9 mouse cellular contexts compared by ENCODE assay signal in genomic region chr2:125684559-125685440, GRCm38 (mm10). TPM values are rescaled to one million over a fixed set of nuclear protein-coding genes. Genes with fewer than 3 reads are reported as not detected.
DNase-seq lines count a peak whose midpoint lies in the region; ATAC-seq and TF ChIP-seq lines count a peak whose summit lies in the region.
"Had no signal": no experiment of that assay in that cellular context is flagged by ENCODE, and none has a peak within 500 bp of the region (broad histone marks: within the 10 kb centered on the region; RNA-seq: fewer than 3 reads in every experiment).

No protein-coding gene starts in this region.

- H3K27me3 ChIP-seq in forebrain, embryonic 10.5 days (ENCODE audit: poor library complexity, severe bottlenecking) = no peaks in the 10 kb centered on the region
- H3K27me3 ChIP-seq in forebrain, embryonic 13.5 days = no peaks in the 10 kb centered on the region
- H3K27me3 ChIP-seq in lung, embryonic 14.5 days (ENCODE audit: insufficient read depth, low read length) = no peaks in the 10 kb centered on the region
- no peaks in the 10 kb centered on the region for H3K27me3 ChIP-seq in embryonic facial prominence, embryonic 13.5 days
- no peaks in the 10 kb centered on the region for H3K27me3 ChIP-seq in midbrain, embryonic 14.5 days (ENCODE audit: control insufficient read depth, insufficient read depth, low read length)
- H3K27me3 ChIP-seq: liver, embryonic 15.5 days had no signal

- DNase-seq in forebrain, embryonic 10.5 days (ENCODE audit: extremely low spot score, low spot score) = no peak
- peak; percentile 35 for DNase-seq in lung, embryonic 14.5 days
- no peak for DNase-seq in lung, postnatal 25 days (ENCODE audit: low spot score)
- peak; percentile 24 for DNase-seq in midbrain, embryonic 14.5 days
- DNase-seq in adrenal gland, postnatal 25 days = no peak
- DNase-seq in cerebellum, postnatal 25 days = no peak

- no peak for TF ChIP-seq CTCF in lung, embryonic 14.5 days (IDR thresholded peaks at IDR 0.05; ENCODE audit: low read depth)

- H3K36me3 ChIP-seq in forebrain, embryonic 10.5 days (replicated peaks) = no peaks in the 10 kb centered on the region
- H3K36me3 ChIP-seq in forebrain, embryonic 13.5 days (ENCODE audit: poor library complexity, severe bottlenecking) = no peaks in the 10 kb centered on the region
- H3K36me3 ChIP-seq in lung, embryonic 14.5 days (ENCODE audit: insufficient read depth) = no peaks in the 10 kb centered on the region
- H3K36me3 ChIP-seq in embryonic facial prominence, embryonic 13.5 days = no peaks in the 10 kb centered on the region
- H3K36me3 ChIP-seq in midbrain, embryonic 14.5 days (ENCODE audit: control insufficient read depth, insufficient read depth, low read length) = no peaks in the 10 kb centered on the region
- H3K36me3 ChIP-seq: liver, embryonic 15.5 days had no signal

- H3K4me2 ChIP-seq in forebrain, embryonic 13.5 days = no peak overlapping the region
- 0 out of 2 replicates have a peak overlapping the region, but pooled peaks have one; percentile 6 for H3K4me2 ChIP-seq in lung, embryonic 14.5 days
- peak overlapping the region; percentile 5 for H3K4me2 ChIP-seq in embryonic facial prominence, embryonic 13.5 days
- H3K4me2 ChIP-seq in midbrain, embryonic 14.5 days (ENCODE audit: low read length) = no peak overlapping the region
- H3K4me2 ChIP-seq: liver, embryonic 15.5 days had no signal

- H3K4me1 ChIP-seq in forebrain, embryonic 10.5 days = peaks cover 21% of the 10 kb centered on the region
- H3K4me1 ChIP-seq in forebrain, embryonic 13.5 days = peaks cover 6% of the 10 kb centered on the region
- peaks cover 4% of the 10 kb centered on the region; the same call in 1 of the 2 replicates for H3K4me1 ChIP-seq in lung, embryonic 14.5 days (ENCODE audit: insufficient read depth)
- H3K4me1 ChIP-seq in embryonic facial prominence, embryonic 13.5 days = peaks cover 31% of the 10 kb centered on the region
- no peaks in the 10 kb centered on the region for H3K4me1 ChIP-seq in midbrain, embryonic 14.5 days (ENCODE audit: control insufficient read depth, insufficient read depth, low read length)

- no peak for ATAC-seq in forebrain, embryonic 13.5 days
- ATAC-seq in lung, embryonic 14.5 days (ENCODE audit: insufficient read depth) = peak; percentile 54; the same call in 1 of the 2 replicates
- ATAC-seq in embryonic facial prominence, embryonic 13.5 days (ENCODE audit: insufficient number of reproducible peaks, insufficient read depth, low FRiP score, low TSS enrichment, low read depth) = no peak
- no peak for ATAC-seq in midbrain, embryonic 14.5 days (ENCODE audit: low FRiP score, low TSS enrichment)

- H3K27ac ChIP-seq in forebrain, embryonic 10.5 days = peak overlapping the region; percentile 65
- no peak overlapping the region for H3K27ac ChIP-seq in forebrain, embryonic 13.5 days
- peak overlapping the region; percentile 66 for H3K27ac ChIP-seq in lung, embryonic 14.5 days (ENCODE audit: low read depth)
- H3K27ac ChIP-seq in embryonic facial prominence, embryonic 13.5 days = peak overlapping the region; percentile 55
- H3K27ac ChIP-seq in midbrain, embryonic 14.5 days (replicated peaks; ENCODE audit: low read depth, low read length) = no peak overlapping the region
- H3K27ac ChIP-seq: liver, embryonic 15.5 days had no signal

- no peak overlapping the region for H3K9ac ChIP-seq in forebrain, embryonic 13.5 days
- no peak overlapping the region for H3K9ac ChIP-seq in lung, embryonic 14.5 days
- no peak overlapping the region for H3K9ac ChIP-seq in embryonic facial prominence, embryonic 13.5 days
- H3K9ac ChIP-seq in midbrain, embryonic 14.5 days (replicated peaks; ENCODE audit: low read length) = no peak overlapping the region
- H3K9ac ChIP-seq: liver, embryonic 15.5 days had no signal

- 64% methylated on average over 10 of the region's 10 CpGs for WGBS in forebrain, embryonic 10.5 days
- 59% methylated on average over 10 of the region's 10 CpGs for WGBS in forebrain, embryonic 13.5 days
- 45% methylated on average over 10 of the region's 10 CpGs for WGBS in lung, embryonic 14.5 days
- 46% methylated on average over 10 of the region's 10 CpGs for WGBS in embryonic facial prominence, embryonic 13.5 days
- WGBS in midbrain, embryonic 14.5 days = 57% methylated on average over 10 of the region's 10 CpGs

- no peak overlapping the region for H3K4me3 ChIP-seq in forebrain, embryonic 10.5 days
- H3K4me3 ChIP-seq in forebrain, embryonic 13.5 days = no peak overlapping the region
- H3K4me3 ChIP-seq in lung, embryonic 14.5 days (ENCODE audit: low read depth, low read length) = no peak overlapping the region
- H3K4me3 ChIP-seq in embryonic facial prominence, embryonic 13.5 days = no peak overlapping the region
- no peak overlapping the region for H3K4me3 ChIP-seq in midbrain, embryonic 14.5 days (replicated peaks; ENCODE audit: low read depth, low read length)
- H3K4me3 ChIP-seq: liver, embryonic 15.5 days had no signal

- no peaks in the 10 kb centered on the region for H3K9me3 ChIP-seq in forebrain, embryonic 10.5 days
- H3K9me3 ChIP-seq in forebrain, embryonic 13.5 days (replicated peaks) = no peaks in the 10 kb centered on the region
- H3K9me3 ChIP-seq in lung, embryonic 14.5 days (ENCODE audit: low read depth, low read length) = no peaks in the 10 kb centered on the region
- H3K9me3 ChIP-seq in embryonic facial prominence, embryonic 13.5 days = no peaks in the 10 kb centered on the region
- no peaks in the 10 kb centered on the region for H3K9me3 ChIP-seq in midbrain, embryonic 14.5 days (ENCODE audit: control insufficient read depth, low read length)
- H3K9me3 ChIP-seq: liver, embryonic 15.5 days had no signal

RNA-seq across cellular contexts. Expression of gene Eid1, which starts 11.9 kb away (rescaled TPM):
- polyA plus RNA-seq in forebrain, embryonic 10.5 days (2016; fragmentation: Nextera tagmentation; extraction: Ambion mirVana) = 123 and 126 TPM in 2 replicates
- 271 and 288 TPM in 2 replicates for polyA plus RNA-seq in forebrain, embryonic 13.5 days (2015; fragmentation: Nextera tagmentation; extraction: Ambion mirVana)
- 150 and 164 TPM in 2 replicates for polyA plus RNA-seq in lung, embryonic 14.5 days (2014; fragmentation: Nextera tagmentation; extraction: Ambion mirVana)
- 292 and 317 TPM in 2 replicates for polyA plus RNA-seq in embryonic facial prominence, embryonic 13.5 days (2015; fragmentation: Nextera tagmentation; extraction: Ambion mirVana)
- 543 and 574 TPM in 2 replicates for polyA plus RNA-seq in midbrain, embryonic 14.5 days (2014; fragmentation: Nextera tagmentation; extraction: Ambion mirVana)
- total RNA-seq in adrenal gland, postnatal 25 days (2021) = 104 and 123 TPM in 2 replicates

RNA-seq across cellular contexts. Expression of gene Shc4, which starts 39.1 kb away (rescaled TPM):
- 1.4 TPM in 2 replicates for polyA plus RNA-seq in forebrain, embryonic 10.5 days (2016; fragmentation: Nextera tagmentation; extraction: Ambion mirVana)
- 0.57 and 1.1 TPM in 2 replicates for polyA plus RNA-seq in forebrain, embryonic 13.5 days (2015; fragmentation: Nextera tagmentation; extraction: Ambion mirVana)
- polyA plus RNA-seq in lung, embryonic 14.5 days (2014; fragmentation: Nextera tagmentation; extraction: Ambion mirVana) = 1.1 TPM in 2 replicates
- 1.5 and 2.0 TPM in 2 replicates for polyA plus RNA-seq in embryonic facial prominence, embryonic 13.5 days (2015; fragmentation: Nextera tagmentation; extraction: Ambion mirVana)
- 2.0 and 2.2 TPM in 2 replicates for polyA plus RNA-seq in midbrain, embryonic 14.5 days (2014; fragmentation: Nextera tagmentation; extraction: Ambion mirVana)
- 3.3 and 3.4 TPM in 2 replicates for total RNA-seq in adrenal gland, postnatal 25 days (2021)

RNA-seq across cellular contexts. Expression of gene Cep152, which starts 59.9 kb away (rescaled TPM):
- 12.4 and 12.5 TPM in 2 replicates for polyA plus RNA-seq in forebrain, embryonic 10.5 days (2016; fragmentation: Nextera tagmentation; extraction: Ambion mirVana)
- polyA plus RNA-seq in forebrain, embryonic 13.5 days (2015; fragmentation: Nextera tagmentation; extraction: Ambion mirVana) = 5.9 and 6.6 TPM in 2 replicates
- polyA plus RNA-seq in lung, embryonic 14.5 days (2014; fragmentation: Nextera tagmentation; extraction: Ambion mirVana) = 7.7 and 9.4 TPM in 2 replicates
- polyA plus RNA-seq in embryonic facial prominence, embryonic 13.5 days (2015; fragmentation: Nextera tagmentation; extraction: Ambion mirVana) = 6.7 and 9.0 TPM in 2 replicates
- polyA plus RNA-seq in midbrain, embryonic 14.5 days (2014; fragmentation: Nextera tagmentation; extraction: Ambion mirVana) = 2.2 and 3.9 TPM in 2 replicates
- total RNA-seq in adrenal gland, postnatal 25 days (2021) = 5.1 TPM in 2 replicates

Comparison
In these comparisons a context has a peak if more than half of its experiments do, and no peak if none do; other contexts are left out.
1. DNase-seq: peak in lung, embryonic 14.5 days (single experiment) and midbrain, embryonic 14.5 days (single experiment); none in forebrain, embryonic 10.5 days (single experiment), lung, postnatal 25 days (single experiment), adrenal gland, postnatal 25 days (single experiment) and cerebellum, postnatal 25 days (0 of 2).
2. H3K27ac ChIP-seq: peak in forebrain, embryonic 10.5 days (single experiment), lung, embryonic 14.5 days (single experiment) and embryonic facial prominence, embryonic 13.5 days (single experiment); none in forebrain, embryonic 13.5 days (single experiment) and midbrain, embryonic 14.5 days (single experiment).
3. H3K4me2 ChIP-seq: peak in lung, embryonic 14.5 days (single experiment) and embryonic facial prominence, embryonic 13.5 days (single experiment); none in forebrain, embryonic 13.5 days (single experiment) and midbrain, embryonic 14.5 days (single experiment).